Comparison of ENCODE assay signal across 7 mouse cellular contexts in the genomic region with DNA sequence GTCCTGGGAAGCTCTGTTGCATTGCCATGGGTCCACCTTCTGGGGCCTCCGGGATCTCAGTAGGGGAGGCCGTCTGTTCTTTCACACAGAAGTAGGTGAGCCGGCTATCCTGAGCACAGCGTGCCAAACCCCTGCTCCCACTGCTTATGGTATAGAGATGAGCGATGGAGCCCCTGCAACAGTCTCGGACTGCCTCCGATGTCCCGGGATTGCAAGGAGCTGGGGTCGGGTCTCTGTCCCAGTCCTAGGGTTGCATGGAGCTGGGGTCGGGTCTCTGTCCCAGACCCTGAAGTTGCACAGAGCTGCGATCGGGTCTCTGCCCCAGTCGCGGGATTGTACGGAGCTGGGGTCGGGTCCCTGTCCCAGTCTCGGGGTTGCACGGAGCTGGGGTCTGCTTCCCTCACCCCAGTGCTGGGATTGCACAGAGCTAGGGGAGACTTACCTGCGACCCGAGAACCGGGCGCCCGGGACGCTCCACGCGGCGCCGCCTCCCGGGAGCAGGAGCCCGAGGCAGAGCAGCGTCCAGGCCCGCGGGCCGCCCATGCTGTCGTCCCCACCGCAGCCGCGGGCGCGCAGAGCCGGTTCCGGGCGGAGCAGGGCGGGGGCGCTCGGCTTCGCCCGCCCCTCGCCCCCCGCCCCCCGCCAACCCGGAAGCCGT. TPM values are rescaled to one million over a fixed set of nuclear protein-coding genes. Genes with fewer than 3 reads are reported as not detected.
DNase-seq lines count a peak whose midpoint lies in the region; ATAC-seq and TF ChIP-seq lines count a peak whose summit lies in the region.

Emid1 (minus strand) TSS at position 578 of the 658 bp plus-strand sequence.

- peaks cover 22% of the 10 kb centered on the region for H3K4me1 ChIP-seq in lung, embryonic 14.5 days (ENCODE audit: insufficient read depth)
- no peaks in the 10 kb centered on the region for H3K4me1 ChIP-seq in cortical plate, adult 2 months (ENCODE audit: control insufficient read depth, insufficient read depth, low read length)
- peaks cover 42% of the 10 kb centered on the region for H3K4me1 ChIP-seq in heart, embryonic 15.5 days (replicated peaks)
- peaks cover 37% of the 10 kb centered on the region for H3K4me1 ChIP-seq in limb, embryonic 13.5 days

- WGBS in lung, embryonic 14.5 days: under 1% methylated on average over 52 of the region's 53 CpGs
- 2% methylated on average over 49 of the region's 53 CpGs for WGBS in heart, embryonic 15.5 days
- WGBS in limb, embryonic 13.5 days: under 1% methylated on average over 39 of the region's 53 CpGs

- peak within 1 kb of the TSS; percentile 64 for H3K4me3 ChIP-seq in lung, embryonic 14.5 days (ENCODE audit: low read depth, low read length)
- H3K4me3 ChIP-seq in cortical plate, adult 2 months (ENCODE audit: insufficient read depth, low read length): peak within 1 kb of the TSS; percentile 22; the same call in 1 of the 2 replicates
- H3K4me3 ChIP-seq in heart, embryonic 15.5 days: peak within 1 kb of the TSS; percentile 60
- H3K4me3 ChIP-seq in limb, embryonic 13.5 days: peak within 1 kb of the TSS; percentile 66

- peak; percentile 70 for DNase-seq in lung, embryonic 14.5 days
- DNase-seq in lung, adult 18-20 months: no peak
- DNase-seq in naive thymus-derived CD4-positive, alpha-beta T cell, adult 2 months (ENCODE audit: low read depth): peak; percentile 49
- DNase-seq in frontal cortex, postnatal 10 days (ENCODE audit: low spot score in 2 of 2): no peak

- TF ChIP-seq POLR2A in cortical plate, adult 2 months (IDR thresholded peaks at IDR 0.05; ENCODE audit: extremely low read depth, insufficient read depth, low read length): no peak

- no peak for TF ChIP-seq CTCF in lung, embryonic 14.5 days (IDR thresholded peaks at IDR 0.05; ENCODE audit: low read depth)
- no peak for TF ChIP-seq CTCF in cortical plate, adult 2 months (IDR thresholded peaks at IDR 0.05; ENCODE audit: extremely low read depth, insufficient read depth, low read length)

- H3K9me3 ChIP-seq in lung, embryonic 14.5 days (ENCODE audit: low read depth, low read length): no peaks in the 10 kb centered on the region
- H3K9me3 ChIP-seq in heart, embryonic 15.5 days (replicated peaks): no peaks in the 10 kb centered on the region
- no peaks in the 10 kb centered on the region for H3K9me3 ChIP-seq in limb, embryonic 13.5 days

- peak within 1 kb of the TSS; percentile 93 for H3K4me2 ChIP-seq in lung, embryonic 14.5 days
- peak within 1 kb of the TSS; percentile 95 for H3K4me2 ChIP-seq in heart, embryonic 15.5 days
- peak within 1 kb of the TSS; percentile 90 for H3K4me2 ChIP-seq in limb, embryonic 13.5 days (replicated peaks)

- peak; percentile 28; the same call in 1 of the 2 replicates for ATAC-seq in lung, embryonic 14.5 days (ENCODE audit: insufficient read depth)
- ATAC-seq in heart, embryonic 15.5 days (replicated peaks; ENCODE audit: insufficient number of reproducible peaks, insufficient read depth, low FRiP score, low read depth): no peak; the same call in 1 of the 2 replicates
- peak; percentile 66 for ATAC-seq in limb, embryonic 13.5 days (ENCODE audit: low FRiP score, low read depth)

- peak within 1 kb of the TSS; percentile 52; the same call in 1 of the 2 replicates for H3K27ac ChIP-seq in lung, embryonic 14.5 days (ENCODE audit: low read depth)
- H3K27ac ChIP-seq in cortical plate, adult 2 months (ENCODE audit: insufficient read depth, low read length): no peak within 1 kb of the TSS
- no peak within 1 kb of the TSS for H3K27ac ChIP-seq in heart, embryonic 15.5 days
- H3K27ac ChIP-seq in limb, embryonic 13.5 days: no peak within 1 kb of the TSS

- peak within 1 kb of the TSS; percentile 82 for H3K9ac ChIP-seq in lung, embryonic 14.5 days
- peak within 1 kb of the TSS; percentile 62 for H3K9ac ChIP-seq in heart, embryonic 15.5 days
- peak within 1 kb of the TSS; percentile 80 for H3K9ac ChIP-seq in limb, embryonic 13.5 days

- no peaks in the 10 kb centered on the region for H3K27me3 ChIP-seq in lung, embryonic 14.5 days (ENCODE audit: insufficient read depth, low read length)
- peaks cover 11% of the 10 kb centered on the region for H3K27me3 ChIP-seq in heart, embryonic 15.5 days
- peaks cover 25% of the 10 kb centered on the region for H3K27me3 ChIP-seq in limb, embryonic 13.5 days

- H3K36me3 ChIP-seq in lung, embryonic 14.5 days (ENCODE audit: insufficient read depth): no peaks in the 10 kb centered on the region
- H3K36me3 ChIP-seq in heart, embryonic 15.5 days: no peaks in the 10 kb centered on the region
- H3K36me3 ChIP-seq in limb, embryonic 13.5 days: no peaks in the 10 kb centered on the region

RNA-seq across cellular contexts. Expression of gene Emid1, which starts in this region (rescaled TPM):
- polyA plus RNA-seq in lung, embryonic 14.5 days (2014; fragmentation: Nextera tagmentation; extraction: Ambion mirVana): 50.7 and 52.1 TPM in 2 replicates
- polyA plus RNA-seq in cortical plate, adult 2 months (2012; rRNA removed): 8.1 and 9.9 TPM in 2 replicates
- polyA plus RNA-seq in heart, embryonic 15.5 days (2015; fragmentation: Nextera tagmentation; extraction: Ambion mirVana): 6.5 and 14.6 TPM in 2 replicates
- 28.9 and 29.1 TPM in 2 replicates for polyA plus RNA-seq in limb, embryonic 13.5 days (2015; fragmentation: Nextera tagmentation; extraction: Ambion mirVana)

Comparison
In these comparisons a context has a peak if more than half of its experiments do, and no peak if none do; other contexts are left out.
1. DNase-seq: peak in lung, embryonic 14.5 days (single experiment) and naive thymus-derived CD4-positive, alpha-beta T cell, adult 2 months (single experiment); none in lung, adult 18-20 months (0 of 2) and frontal cortex, postnatal 10 days (0 of 2).
2. Peak in every context shown above with its lines, with median percentiles within 50 percentile points of each other: H3K4me2 ChIP-seq, H3K4me3 ChIP-seq and H3K9ac ChIP-seq.